Mouse (Mus musculus) heart, adult 9 months (tissue): ENCODE data around the gene Gpr3.

ENCODE experiments used
- DNase-seq, 2 experiments: peaks; one replicate each; pipeline ENCODE4 v3.0.0; 2022; ENCODE audit warnings: low spot score in 2 of 2

Gpr3 gene

GRCm38 (mm10) chr4:133170056-133170524 is 42.2 kb downstream of the Gpr3 start:
- peak in 1 of 2 experiments; percentile 73 for DNase-seq

- DNase-seq = peak; percentile 73 to 84
Observed at GRCm38 (mm10) chr4:133169237-133170055, 42.9 kb downstream of the Gpr3 start.

- no peak for DNase-seq
Observed at GRCm38 (mm10) chr4:133166773-133167172, 45.6 kb downstream of the Gpr3 start.

- DNase-seq = no peak
Observed at GRCm38 (mm10) chr4:133162196-133162595, 50.1 kb downstream of the Gpr3 start.

- no peak for DNase-seq
Observed at GRCm38 (mm10) chr4:133160821-133161220, 51.5 kb downstream of the Gpr3 start.

- no peak for DNase-seq
Observed at GRCm38 (mm10) chr4:133160211-133160610, 52.1 kb downstream of the Gpr3 start.

GRCm38 (mm10) chr4:133159646-133160045 is 52.7 kb downstream of the Gpr3 start:
- DNase-seq = no peak
